Mouse (Mus musculus) E14TG2a.4 (cell line): ENCODE measurements around the gene Sik1.

ENCODE experiments used
- CTCF ChIP-seq: conservative IDR thresholded peaks from 2 replicates; pipeline ENCODE4 v1.5.1; 2014; ENCODE audit warnings: low read length
- NANOG ChIP-seq: IDR thresholded peaks from 2 replicates; pipeline ENCODE4 v1.6.1; 2014; ENCODE audit warnings: borderline replicate concordance, low read length, mixed read lengths
- POU5F1 ChIP-seq: IDR thresholded peaks from 2 replicates; pipeline ENCODE4 v1.6.1; 2014; ENCODE audit warnings: low read length, borderline replicate concordance

DNA sequence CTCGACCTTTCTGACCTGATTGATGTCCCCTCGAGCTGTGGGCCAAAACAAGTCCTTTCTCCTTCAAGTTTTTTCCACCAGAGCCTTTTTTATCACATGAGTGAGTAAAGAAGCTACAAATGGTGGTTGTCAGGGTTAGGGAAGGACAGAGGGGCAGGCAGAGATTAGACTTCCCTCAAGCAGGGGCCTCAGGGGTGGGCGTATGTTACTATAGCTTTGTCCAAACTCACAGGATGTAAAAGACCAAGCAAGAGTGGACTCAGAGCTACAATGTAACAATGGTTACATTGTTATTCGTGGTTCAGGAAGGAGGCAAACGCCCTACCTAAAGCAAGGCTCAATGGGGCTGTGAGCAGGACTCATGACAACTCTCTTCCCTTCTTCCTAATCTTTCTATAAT is 43.3 kb upstream of the Sik1 start:
- TF ChIP-seq CTCF: no peak
- TF ChIP-seq NANOG: no peak
- TF ChIP-seq POU5F1: no peak
